Mouse (Mus musculus) left cerebral cortex, adult 18-20 months (tissue): ENCODE data around the gene Rad51c. TPM values are rescaled to one million over a fixed set of nuclear protein-coding genes. Genes with fewer than 3 reads are reported as not detected.
"Not testable (repeated sequence)": the region's sequence is repeated elsewhere in the genome, so short reads cannot be mapped to it uniquely, and the experiment has no call there.

Experiments
- DNase-seq, 2 experiments: peaks; one replicate each; pipeline ENCODE4 v3.0.0; 2021 to 2022; ENCODE audit warnings: low spot score in 2 of 2, mixed read lengths in 1 of 2
- long read RNA-seq, 2 experiments: library from polyadenylated mRNA; stranded (forward); transcript quantifications; one replicate each; pipeline ENCODE4 v2.0.0; 2021
- total RNA-seq, 2 experiments: library from RNA; stranded (reverse); gene quantifications; 2 replicates each; pipeline ENCODE4 v1.2.3; 2021

Gene Rad51c
- 1 to 10 TPM; 3.1 to 4.2 TPM for total RNA-seq
- long read RNA-seq, experiment 1, transcript Rad51c-202 (9 exons, 3,944 nt): major isoform, 9 of 10 reads
- long read RNA-seq, experiment 1, partial matches to known transcripts: 1 of 10 reads
- long read RNA-seq, experiment 1, other reads (novel, unspliced or antisense): 0 of 10 reads
- long read RNA-seq, experiment 2, partial matches to known transcripts: 0 of 3 reads
- long read RNA-seq, experiment 2, other reads (novel, unspliced or antisense): 0 of 3 reads

DNA sequence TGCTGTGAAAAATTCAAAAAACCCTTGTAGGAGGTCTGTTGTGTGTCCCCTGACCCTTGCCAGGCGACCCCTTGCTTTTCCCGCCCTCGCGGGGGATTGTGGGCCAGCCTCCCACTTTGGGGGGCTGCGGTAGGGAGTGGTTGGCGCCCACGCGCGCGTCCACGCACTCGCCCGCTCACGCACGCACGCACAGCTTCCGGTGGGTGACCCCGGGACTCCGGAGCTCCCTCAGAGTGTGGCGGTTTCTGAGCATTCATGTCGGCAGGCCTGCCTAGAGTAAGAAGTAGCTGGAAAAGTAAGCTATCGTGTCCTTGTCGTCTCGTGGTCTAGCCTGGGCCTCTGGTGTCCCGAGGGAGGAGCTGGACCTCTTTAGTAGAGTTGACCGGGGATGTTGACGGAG lies at the start of gene Rad51c, which contains the start of gene Tex14:
Rad51c (minus strand) TSS at position 79 of the 400 bp plus-strand sequence.
Tex14 (plus strand) TSS at position 190 of the 400 bp plus-strand sequence.
- no peak for DNase-seq

DNA sequence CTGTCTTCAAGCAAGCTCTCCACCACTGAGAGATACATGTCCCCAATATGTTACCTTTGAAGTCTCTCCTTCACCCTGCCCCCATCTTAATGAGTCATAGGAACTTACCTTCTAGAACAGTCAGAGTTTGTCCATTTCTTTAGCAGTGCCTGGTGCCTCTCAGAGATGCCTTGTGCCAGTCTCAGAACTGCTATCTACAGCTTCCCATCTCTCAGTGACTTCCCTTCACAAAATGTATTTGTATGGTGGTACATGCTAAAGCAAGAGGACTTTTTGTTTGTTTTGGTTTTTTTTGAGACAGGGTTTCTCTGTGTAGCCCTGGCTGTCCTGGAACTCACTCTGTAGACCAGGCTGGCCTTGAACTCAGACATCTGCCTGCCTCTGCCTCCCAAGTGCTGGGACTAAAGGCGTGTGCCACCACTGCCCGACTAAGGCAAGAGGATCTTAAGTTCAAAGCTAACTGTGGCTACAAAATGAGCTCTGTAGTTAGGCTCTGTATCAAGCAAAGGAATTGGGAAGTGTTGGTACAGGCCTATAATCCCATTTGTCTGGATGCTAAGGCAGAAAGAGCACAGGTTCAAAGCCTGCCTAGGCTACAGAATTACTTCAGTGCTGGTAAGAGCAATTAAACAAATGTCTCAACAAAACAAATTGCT lies 49.4 kb upstream of the Rad51c start:
- DNase-seq: no peak

DNA sequence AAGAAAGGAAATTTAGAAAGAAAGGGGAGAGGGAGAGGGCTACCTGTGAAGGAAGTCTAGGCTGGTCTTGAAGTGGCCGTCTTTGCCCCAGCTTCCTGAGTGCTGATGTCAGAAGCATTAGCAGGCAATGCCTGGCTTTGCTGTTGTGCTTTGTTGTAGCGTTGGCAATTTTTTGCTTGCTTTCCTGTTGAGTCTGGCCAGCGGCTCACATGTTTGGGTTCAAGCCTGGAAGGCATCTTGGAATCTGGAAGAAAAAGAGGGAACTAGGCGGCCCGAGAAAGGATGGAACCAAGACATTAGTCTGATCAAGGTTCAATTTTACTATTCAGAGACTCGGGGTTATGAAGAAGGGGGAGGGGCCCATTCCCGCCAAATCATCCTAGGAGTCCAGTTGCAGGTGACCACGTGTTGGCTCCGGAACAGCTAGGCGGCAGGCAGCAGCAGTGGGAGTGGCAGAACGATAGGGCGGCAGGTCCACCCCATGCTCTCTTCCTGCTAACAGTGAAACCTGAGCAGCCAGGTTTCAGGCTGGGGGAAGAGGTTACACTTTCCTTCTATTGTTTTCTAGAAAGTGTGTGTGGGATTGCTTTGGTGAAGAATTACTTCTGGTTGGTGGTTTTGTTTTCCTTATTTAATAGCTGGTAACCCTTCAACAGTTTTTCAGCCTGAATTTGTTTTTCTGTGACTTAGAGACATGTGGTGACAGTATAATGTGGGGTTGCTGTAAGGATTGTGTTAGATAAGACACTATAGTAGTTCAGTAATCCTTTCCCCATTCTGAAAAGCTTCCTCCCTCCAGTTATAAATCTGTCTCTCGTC lies 48.7 kb upstream of the Rad51c start:
- DNase-seq: no peak

DNA sequence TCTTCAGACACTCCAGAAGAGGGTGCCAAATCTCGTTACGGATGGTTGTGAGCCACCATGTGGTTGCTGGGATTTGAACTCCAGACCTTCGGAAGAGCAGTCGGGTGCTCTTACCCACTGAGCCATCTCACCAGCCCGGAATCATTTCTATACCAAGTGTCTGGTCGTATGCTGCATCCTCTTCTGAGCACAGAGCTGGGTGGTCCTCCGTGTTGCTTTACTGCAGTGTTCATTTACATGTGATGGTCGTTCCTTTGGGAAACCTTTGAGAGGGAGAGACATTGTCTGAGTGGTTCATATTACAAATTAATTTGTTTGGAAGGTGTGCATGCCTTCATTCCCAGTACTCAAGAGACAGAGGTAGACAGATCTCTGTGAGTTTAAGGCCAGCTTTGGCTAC lies 48.0 kb upstream of the Rad51c start:
- not testable (repeated sequence) for DNase-seq

DNA sequence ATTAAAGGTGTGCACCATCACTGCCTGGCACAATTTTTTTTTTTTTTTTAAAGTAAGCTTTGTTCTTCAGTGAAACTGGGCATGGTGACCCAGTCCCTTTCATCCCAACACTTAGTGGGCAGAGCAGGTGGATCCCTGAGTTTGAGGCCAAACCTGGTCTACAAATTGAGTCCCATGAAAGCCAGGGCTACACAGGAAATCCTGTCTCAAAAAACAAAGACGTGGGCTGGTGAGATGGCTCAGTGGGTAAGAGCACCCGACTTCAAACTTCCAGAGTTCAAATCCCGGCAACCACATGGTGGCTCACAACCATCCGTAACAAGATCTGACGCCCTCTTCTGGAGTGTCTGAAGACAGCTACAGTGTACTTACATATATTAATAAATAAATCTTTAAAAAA lies 45.1 kb upstream of the Rad51c start:
- not testable (repeated sequence) for DNase-seq

DNA sequence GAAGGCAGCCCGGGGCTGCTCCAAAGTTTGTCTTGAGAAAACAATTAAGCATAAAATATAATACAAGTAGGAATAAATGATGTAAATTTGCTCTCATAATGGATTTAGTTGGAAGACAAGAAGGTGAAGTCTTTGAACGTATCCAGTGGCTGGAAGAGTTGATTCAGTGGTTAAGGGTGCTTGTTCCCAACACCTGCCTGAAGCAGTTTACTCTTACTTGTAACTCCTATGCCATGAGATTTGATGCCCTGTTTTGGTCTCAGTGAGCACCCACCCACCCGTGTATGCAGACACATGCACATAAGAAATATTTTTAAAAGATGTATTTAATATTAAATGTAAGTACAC lies 44.4 kb upstream of the Rad51c start:
- DNase-seq: no peak

DNA sequence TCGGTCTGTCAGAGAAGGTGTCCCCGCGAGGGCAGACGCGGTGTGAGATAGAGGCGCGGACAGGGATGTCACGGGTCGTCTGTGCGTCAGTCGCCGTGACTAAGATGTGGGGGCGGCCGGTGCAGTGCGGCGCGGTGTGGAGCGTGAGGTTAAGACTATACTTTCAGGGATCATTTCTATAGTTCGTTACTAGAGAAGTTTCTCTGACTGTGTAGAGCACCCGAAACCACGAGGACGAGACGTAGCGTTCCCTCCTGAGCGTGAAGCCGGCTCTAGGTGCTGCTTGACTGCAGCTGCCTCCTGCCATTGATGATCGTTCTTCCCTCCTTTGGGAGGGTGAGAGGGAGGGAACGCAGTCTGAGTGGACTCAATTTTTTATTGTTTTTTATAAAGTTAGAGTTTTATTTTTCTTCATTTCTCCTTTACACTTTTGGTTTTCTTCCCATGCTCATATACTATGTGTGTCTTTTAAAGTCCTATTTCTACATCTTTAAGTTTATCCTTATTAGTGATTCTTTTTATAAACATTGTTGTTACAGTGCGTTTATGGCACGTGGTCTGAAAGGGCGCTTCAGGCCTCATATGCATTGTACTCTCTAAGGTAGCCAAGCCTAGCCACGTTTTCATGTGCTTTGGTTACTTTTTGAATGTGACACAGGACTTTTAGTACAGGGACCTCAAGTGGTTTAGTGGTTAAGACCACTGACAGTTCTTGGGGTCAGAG lies 43.9 kb upstream of the Rad51c start:
- DNase-seq: peak in 1 of 2 experiments; percentile 24

DNA sequence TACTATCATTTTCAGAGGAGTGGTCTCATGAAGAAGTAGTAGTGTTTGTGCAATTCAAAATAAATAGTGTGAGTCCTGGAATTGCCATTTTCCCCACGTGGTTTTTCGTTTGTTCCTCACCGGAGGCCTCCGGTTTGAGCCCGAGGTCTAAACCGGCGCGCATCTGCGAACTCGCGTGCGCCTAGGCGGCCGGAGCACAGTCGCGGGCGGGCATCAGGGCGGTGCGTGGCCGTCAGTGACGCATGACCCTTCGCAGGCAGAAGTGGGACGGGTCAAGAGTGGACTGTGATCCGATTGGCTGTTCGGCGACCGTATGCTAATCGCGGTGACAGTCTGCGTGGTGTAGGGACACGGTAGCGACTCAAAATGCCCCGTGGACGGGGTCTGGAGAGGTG lies 43.3 kb upstream of the Rad51c start:
- peak; percentile 88 to 94 for DNase-seq

DNA sequence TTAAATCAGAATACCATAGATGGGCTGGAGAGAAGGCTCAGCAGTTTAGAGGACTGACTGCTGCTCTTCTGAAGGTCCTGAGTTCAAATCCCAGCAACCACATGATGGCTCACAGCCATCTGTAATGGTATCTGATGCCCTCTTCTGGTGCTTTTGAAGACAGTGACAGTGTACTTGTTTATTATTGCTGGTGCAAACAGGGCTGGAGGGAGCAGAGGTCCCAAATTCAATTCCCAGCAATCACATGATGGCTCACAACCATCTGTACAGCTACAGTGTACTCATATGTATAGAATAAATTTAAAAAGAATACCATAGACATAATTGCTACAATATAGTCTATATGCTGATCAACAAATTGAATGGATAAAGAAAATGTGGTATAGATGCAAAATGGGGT lies 42.7 kb upstream of the Rad51c start:
- DNase-seq: no peak

DNA sequence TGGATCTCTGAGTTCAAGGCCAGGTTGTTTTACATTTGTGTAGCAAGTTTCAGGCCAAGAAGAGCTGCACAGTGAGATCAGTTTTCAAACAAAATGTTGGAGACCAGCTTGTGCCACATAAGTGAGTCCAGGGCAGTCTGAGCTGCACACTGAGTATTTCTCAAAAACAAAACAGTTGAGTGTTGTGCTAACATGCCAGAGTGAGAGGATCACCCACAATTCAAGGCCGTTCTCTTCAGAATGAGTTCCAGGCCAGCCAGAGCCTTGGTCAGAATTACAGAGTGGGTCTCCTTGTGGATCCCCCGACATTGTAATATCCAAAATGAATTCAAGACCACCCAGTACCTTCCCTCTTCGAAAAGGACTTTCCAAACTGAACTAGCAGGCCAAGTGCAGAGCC lies 41.4 kb upstream of the Rad51c start:
- no peak for DNase-seq

DNA sequence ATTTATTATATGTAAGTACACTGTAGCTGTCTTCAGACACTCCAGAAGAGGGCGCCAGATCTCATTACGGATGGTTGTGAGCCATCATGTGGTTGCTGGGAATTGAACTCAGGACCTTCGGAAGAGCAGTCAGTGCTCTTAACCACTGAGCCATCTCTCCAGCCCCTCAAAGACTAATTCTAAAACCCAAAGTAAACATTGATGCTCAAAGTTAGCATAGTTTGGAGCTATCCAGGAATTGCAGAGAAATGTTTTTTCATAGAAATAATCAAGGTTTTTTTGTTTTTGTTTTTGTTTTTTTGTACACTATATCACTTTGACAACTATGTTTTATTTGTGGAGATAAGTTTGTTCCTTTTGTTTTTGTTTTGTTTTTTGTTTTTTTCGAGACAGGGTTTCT lies 40.8 kb upstream of the Rad51c start:
- not testable (repeated sequence) for DNase-seq

DNA sequence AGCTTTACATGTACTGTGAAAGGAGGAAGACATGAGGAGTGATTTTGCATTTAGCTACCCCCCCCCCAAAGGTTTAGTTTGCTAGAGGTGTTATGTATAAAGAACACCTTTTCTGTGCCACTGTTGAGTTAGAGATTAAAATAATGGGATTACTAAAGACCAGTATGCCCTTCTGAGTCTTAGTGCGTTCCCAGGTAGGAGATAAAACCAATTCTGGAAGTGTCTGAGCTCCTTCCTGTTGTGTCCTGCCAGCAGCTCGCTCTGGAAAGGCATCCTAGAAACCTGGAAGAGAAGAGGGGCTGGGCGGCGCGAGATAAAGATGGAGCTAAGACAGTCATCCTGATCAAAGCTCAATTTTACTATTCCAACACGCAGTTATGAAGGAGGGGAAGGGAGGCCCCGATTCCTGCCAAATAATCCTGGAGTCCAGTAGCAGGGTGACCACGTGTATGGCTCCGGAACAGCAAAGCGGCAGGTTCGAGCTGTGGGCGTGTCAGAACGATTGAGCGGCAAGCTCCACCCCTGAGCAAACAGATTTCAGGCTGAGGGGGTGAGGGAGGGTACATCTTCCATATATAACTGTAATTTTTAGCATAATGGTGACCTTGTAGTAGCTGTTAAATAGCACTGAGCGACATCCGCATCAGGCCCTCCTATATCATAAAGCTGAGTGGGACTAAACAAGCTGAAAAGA lies 40.1 kb upstream of the Rad51c start:
- DNase-seq: no peak

DNA sequence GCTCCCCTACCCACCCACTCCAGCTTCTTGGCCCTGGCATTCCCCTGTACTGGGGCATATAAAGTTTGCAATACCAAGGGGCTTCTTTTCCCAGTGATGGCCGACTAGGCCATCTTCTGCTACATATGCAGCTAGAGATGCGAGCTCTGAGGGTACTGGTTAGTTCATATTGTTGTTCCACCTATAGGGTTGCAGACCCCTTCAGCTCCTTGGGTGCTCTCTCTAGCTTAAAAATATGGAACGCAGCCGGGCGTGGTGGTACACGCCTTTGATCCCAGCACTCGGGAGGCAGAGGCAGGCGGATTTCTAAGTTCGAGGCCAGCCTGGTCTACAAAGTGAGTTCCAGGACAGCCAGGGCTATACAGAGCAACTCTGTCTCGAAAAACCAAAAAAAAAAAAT lies 39.3 kb upstream of the Rad51c start:
- DNase-seq: not testable (repeated sequence)

DNA sequence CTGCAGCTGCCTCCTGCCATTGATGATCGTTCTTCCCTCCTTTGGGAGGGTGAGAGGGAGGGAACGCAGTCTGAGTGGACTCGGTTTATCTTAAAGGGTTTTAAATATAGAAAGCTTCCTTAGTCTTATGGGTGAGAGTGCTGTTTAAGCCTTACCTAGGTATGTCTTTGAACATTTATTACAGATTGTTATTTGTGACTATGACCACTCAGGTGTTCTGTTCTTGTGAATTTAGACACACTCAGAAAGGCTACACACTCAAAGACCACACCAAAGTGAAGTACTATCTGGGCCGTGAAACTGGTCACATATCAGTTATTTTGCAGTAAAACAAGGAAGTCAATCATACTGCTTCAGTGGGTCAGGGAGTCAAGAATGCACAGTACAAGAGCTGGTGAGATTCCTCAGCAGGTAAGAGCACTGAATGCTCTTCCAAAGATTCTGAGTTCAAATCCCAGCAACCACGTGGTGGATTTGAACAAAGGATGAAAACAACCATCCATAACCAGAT lies 38.7 kb upstream of the Rad51c start:
- DNase-seq: peak; percentile 32 to 37

DNA sequence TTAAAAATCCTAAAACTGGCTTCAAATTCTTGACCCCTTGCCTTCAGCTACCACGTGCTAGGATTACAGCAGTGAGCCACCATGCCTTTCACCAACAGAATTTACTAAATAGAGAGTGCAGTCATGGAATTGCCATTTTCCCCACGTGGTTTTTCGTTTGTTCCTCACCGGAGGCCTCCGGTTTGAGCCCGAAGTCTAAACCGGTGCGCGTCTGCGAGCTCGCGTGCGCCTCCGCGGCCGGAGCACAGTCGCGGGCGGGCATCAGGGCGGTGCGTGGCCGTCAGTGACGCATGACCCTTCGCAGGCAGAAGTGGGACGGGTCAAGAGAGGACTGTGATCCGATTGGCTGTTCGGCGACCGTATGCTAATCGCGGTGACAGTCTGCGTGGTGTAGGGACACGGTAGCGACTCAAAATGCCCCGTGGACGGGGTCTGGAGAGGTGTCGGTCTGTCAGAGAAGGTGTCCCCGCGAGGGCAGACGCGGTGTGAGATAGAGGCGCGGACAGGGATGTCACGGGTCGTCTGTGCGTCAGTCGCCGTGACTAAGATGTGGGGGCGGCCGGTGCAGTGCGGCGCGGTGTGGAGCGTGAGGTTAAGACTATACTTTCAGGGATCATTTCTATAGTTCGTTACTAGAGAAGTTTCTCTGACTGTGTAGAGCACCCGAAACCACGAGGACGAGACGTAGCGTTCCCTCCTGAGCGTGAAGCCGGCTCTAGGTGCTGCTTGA lies 38.1 kb upstream of the Rad51c start:
- DNase-seq: peak; percentile 64 to 84

DNA sequence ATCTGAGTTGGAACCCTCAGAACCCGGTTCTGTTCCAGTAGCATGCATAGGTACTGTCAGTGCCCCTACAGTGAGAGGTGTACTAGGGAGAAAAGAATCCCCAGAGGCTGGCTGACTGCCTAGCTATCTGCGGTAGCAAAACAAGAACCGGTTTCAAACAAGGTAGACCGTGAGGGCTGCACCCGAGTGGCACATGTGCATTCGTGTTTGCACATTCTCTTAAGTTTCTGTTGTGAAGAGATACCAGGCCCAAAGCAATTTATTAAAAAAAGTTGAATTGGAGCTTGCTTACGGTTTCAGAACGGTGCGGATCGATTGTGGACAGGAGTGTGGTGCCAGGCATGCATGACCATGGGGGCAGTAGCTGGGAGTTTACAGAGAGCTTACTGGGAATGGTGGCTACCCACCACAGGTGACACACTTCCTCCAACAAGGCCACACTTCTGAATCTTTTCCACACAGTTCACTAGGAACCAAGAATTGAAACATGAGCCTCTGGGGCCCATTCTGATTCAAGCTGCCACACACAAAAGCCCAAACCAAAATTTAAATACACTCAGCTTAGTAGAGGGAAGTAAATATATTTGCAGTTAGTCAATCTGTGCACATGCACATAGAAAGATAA lies 35.2 kb upstream of the Rad51c start:
- DNase-seq: no peak

DNA sequence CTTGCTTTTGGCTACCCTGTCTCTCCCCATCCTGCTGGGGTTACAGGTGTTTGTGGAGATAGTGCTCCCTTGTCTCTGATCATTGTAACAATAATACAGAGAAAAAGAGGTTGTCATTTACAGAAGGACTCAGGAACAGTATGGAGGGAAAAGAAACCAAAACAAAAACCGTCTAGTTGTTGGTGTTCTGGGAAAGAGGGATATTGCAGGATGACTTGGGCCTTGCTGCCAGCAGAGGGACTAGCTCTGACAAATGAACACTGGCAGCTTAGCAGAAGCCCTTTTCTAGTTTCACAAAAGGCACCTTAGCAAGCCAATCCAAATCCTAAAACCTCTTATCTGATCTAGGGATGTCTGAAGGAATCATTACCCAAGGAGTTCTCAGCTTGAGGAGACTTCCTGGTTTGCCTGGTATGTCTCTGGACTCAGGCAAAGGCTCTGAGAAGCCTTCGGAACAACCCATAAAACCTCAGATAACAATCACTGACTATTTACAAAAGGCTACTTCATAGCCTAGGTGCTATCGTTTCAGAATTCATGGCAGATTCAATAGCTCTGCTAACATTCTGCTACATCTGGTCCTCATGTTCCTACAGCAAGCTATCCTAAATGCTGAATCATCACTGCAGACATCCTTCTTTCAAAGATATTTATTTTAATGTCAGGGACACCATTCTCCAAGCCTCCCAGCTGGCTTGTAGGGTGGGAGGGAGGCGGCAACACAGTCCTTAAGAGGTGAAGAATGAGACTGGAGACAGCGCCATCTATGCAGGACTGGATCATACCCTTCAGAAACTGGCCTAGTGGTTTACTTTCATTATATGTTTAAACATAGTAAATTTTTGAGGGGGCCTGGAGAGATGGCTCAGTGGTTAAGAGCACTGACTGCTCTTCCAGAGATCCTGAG lies 31.8 kb upstream of the Rad51c start:
- DNase-seq: no peak

DNA sequence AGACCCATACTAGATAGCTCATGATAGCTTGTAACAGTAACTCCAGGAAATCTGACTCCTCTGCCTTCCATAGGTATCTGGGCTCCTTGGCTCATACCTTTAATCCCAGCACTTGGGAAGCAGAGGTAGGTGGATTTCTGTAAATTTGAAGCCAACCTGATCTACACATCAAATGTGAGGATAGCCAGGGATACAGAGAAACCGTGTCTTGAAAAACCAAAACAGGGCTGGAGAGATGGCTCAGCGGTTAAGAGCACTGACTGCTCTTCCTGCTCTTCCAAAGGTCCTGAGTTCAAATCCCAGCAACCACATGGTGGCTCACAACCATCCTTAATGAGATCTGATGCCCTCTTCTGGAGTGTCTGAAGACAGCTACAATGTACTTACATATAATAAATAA lies 30.4 kb upstream of the Rad51c start:
- DNase-seq: not testable (repeated sequence)
